Mouse (Mus musculus): ENCODE measurements around the gene Olfr533. TPM values are rescaled to one million over a fixed set of nuclear protein-coding genes. Genes with fewer than 3 reads are reported as not detected.
"Not testable (repeated sequence)": the region's sequence is repeated elsewhere in the genome, so short reads cannot be mapped to it uniquely, and the experiment has no call there.

The Olfr533 gene
- polyA plus RNA-seq, 1 experiment: not detected

GRCm38 (mm10) chr7:140494231-140494630 lies 31.1 kb downstream of the Olfr533 start:
- Histone ChIP-seq H3K27me3 (ENCODE audit: control insufficient read depth, insufficient read depth, low read length) (no peaks in the 10 kb centered on the region), H3K36me3 (ENCODE audit: control insufficient read depth, insufficient read depth, low read length) (no peaks in the 10 kb centered on the region), H3K4me3 (ENCODE audit: control insufficient read depth, insufficient read depth, low read length) (no peak overlapping the region), H3K27ac (ENCODE audit: control insufficient read depth, insufficient read depth, low read length) (no peak overlapping the region), H3K4me1 (replicated peaks; ENCODE audit: control insufficient read depth, insufficient read depth, low read length) (no peaks in the 10 kb centered on the region)
- 48% methylated on average over 2 of the region's 2 CpGs for WGBS
- no peak for TF ChIP-seq POLR2A (IDR thresholded peaks at IDR 0.05; ENCODE audit: control insufficient read depth, extremely low read depth, insufficient read depth, low read length, poor library complexity)
- no peak for TF ChIP-seq CTCF (IDR thresholded peaks at IDR 0.05; ENCODE audit: borderline replicate concordance, control insufficient read depth, extremely low read depth, insufficient read depth, low read length, poor library complexity)
- no peak for DNase-seq

- no peak overlapping the region for H3K27ac ChIP-seq (ENCODE audit: control insufficient read depth, insufficient read depth, low read length)
- no peaks in the 10 kb centered on the region for H3K4me1 ChIP-seq (replicated peaks; ENCODE audit: control insufficient read depth, insufficient read depth, low read length)
- H3K36me3 ChIP-seq (ENCODE audit: control insufficient read depth, insufficient read depth, low read length): no peaks in the 10 kb centered on the region
- no peak overlapping the region for H3K4me3 ChIP-seq (ENCODE audit: control insufficient read depth, insufficient read depth, low read length)
- H3K27me3 ChIP-seq (ENCODE audit: control insufficient read depth, insufficient read depth, low read length): no peaks in the 10 kb centered on the region
- no peak for DNase-seq
- TF ChIP-seq CTCF (IDR thresholded peaks at IDR 0.05; ENCODE audit: borderline replicate concordance, control insufficient read depth, extremely low read depth, insufficient read depth, low read length, poor library complexity): no peak
- TF ChIP-seq POLR2A (IDR thresholded peaks at IDR 0.05; ENCODE audit: control insufficient read depth, extremely low read depth, insufficient read depth, low read length, poor library complexity): no peak
These were observed 31.5 kb downstream of the Olfr533 start for GRCm38 (mm10) chr7:140494702-140495101.

DNA sequence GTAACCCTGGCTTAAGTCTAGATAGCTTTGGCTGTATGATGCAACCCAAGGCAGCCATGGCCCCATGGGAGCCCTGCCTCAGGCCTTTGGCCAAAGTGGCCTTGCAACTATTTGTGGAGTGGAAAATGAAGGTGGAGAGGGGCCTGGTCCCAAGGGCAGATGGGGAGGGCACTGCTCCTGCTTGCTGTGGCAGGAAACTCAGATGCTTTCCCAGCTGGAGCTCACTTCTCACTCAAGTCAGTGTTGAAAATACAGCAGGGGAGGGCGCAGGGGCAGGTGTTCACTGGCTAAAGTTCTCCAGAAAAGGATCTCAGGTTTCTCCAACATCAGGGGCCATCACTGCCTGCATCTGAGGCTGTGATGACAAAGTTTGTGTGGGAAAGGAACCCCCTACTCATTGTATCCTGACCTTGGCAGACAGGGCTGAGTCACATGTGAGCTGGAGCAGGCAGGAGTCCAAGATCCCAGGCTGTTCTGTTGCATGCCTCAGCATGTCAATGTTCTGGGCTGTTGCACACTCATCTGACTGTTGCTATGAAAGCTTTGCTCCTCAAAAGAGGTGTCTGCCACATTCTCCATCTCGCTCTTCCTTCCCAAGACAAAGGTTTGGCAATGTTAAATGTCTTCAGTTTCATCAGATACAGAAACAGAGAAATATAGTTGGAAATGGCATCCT lies 44.3 kb downstream of the Olfr533 start, which contains the start of gene Olfr536:
Gene Olfr536, minus strand, starts transcription at position 51 of the 676 bp plus-strand sequence.
- 97% methylated on average over 2 of the region's 2 CpGs for WGBS
- not testable (repeated sequence) for H3K27me3 ChIP-seq (ENCODE audit: control insufficient read depth, insufficient read depth, low read length); H3K27ac ChIP-seq (ENCODE audit: control insufficient read depth, insufficient read depth, low read length); H3K4me3 ChIP-seq (ENCODE audit: control insufficient read depth, insufficient read depth, low read length); H3K4me1 ChIP-seq (replicated peaks; ENCODE audit: control insufficient read depth, insufficient read depth, low read length); DNase-seq; H3K36me3 ChIP-seq (ENCODE audit: control insufficient read depth, insufficient read depth, low read length)

Other genes with a start within 250 kb of the Olfr533 start
- 6.0 and 6.1 TPM in 2 replicates for gene Cd163l1, start 245.1 kb upstream of the Olfr533 start, polyA plus RNA-seq (2012; rRNA removed)
- gene 5830411N06Rik, start 216.1 kb upstream of the Olfr533 start, polyA plus RNA-seq (2012; rRNA removed): 21.4 and 23.9 TPM in 2 replicates
- 0.03 and 0.16 TPM in 2 replicates for gene Olfr525, start 142.5 kb upstream of the Olfr533 start, polyA plus RNA-seq (2012; rRNA removed)
- 0.18 TPM in 1 of 2 replicates, not detected in the other for gene Olfr527, start 129.4 kb upstream of the Olfr533 start, polyA plus RNA-seq (2012; rRNA removed)
- gene Olfr60, start 101.7 kb upstream of the Olfr533 start, polyA plus RNA-seq (2012; rRNA removed): 0.38 and 0.75 TPM in 2 replicates
- gene Olfr530, start 87.0 kb upstream of the Olfr533 start, polyA plus RNA-seq (2012; rRNA removed): 0.39 and 0.43 TPM in 2 replicates
- 0.06 TPM in 1 of 2 replicates, not detected in the other for gene Olfr531, start 60.5 kb upstream of the Olfr533 start, polyA plus RNA-seq (2012; rRNA removed)
- not detected in 2 replicates for gene Olfr532, start 41.7 kb upstream of the Olfr533 start, polyA plus RNA-seq (2012; rRNA removed)
- 0.13 TPM in 1 of 2 replicates, not detected in the other for gene Olfr535, start 20.8 kb downstream of the Olfr533 start, polyA plus RNA-seq (2012; rRNA removed)
- 0.05 TPM in 1 of 2 replicates, not detected in the other for gene Olfr536, start 44.0 kb downstream of the Olfr533 start, polyA plus RNA-seq (2012; rRNA removed)
- gene Olfr538, start 104.5 kb downstream of the Olfr533 start, polyA plus RNA-seq (2012; rRNA removed): not detected in 2 replicates
- not detected in 2 replicates for gene Olfr46, start 137.9 kb downstream of the Olfr533 start, polyA plus RNA-seq (2012; rRNA removed)
- not detected in 2 replicates for gene Olfr61, start 165.6 kb downstream of the Olfr533 start, polyA plus RNA-seq (2012; rRNA removed)
- not detected in 2 replicates for gene Olfr53, start 183.1 kb downstream of the Olfr533 start, polyA plus RNA-seq (2012; rRNA removed)
- not detected in 2 replicates for gene Olfr539, start 196.6 kb downstream of the Olfr533 start, polyA plus RNA-seq (2012; rRNA removed)
- gene Olfr45, start 218.6 kb downstream of the Olfr533 start, polyA plus RNA-seq (2012; rRNA removed): not detected in 2 replicates
- gene Olfr541, start 233.9 kb downstream of the Olfr533 start, polyA plus RNA-seq (2012; rRNA removed): not detected in 2 replicates